Mouse (Mus musculus) gastrocnemius, postnatal 10 days (tissue): ENCODE measurements around the gene Desi1. TPM values are rescaled to one million over a fixed set of nuclear protein-coding genes. Genes with fewer than 3 reads are reported as not detected.

Experiments used
- DNase-seq: peaks from one replicate; pipeline ENCODE4 v3.0.0; 2021; ENCODE audit warnings: mixed read lengths
- total RNA-seq, 2 experiments: library from RNA; stranded (reverse); gene quantifications; 2 replicates each; pipeline ENCODE4 v1.2.3; 2021

The Desi1 gene
- total RNA-seq, 2 experiments from 2014 or later: 18.5 to 20.7 TPM

DNA sequence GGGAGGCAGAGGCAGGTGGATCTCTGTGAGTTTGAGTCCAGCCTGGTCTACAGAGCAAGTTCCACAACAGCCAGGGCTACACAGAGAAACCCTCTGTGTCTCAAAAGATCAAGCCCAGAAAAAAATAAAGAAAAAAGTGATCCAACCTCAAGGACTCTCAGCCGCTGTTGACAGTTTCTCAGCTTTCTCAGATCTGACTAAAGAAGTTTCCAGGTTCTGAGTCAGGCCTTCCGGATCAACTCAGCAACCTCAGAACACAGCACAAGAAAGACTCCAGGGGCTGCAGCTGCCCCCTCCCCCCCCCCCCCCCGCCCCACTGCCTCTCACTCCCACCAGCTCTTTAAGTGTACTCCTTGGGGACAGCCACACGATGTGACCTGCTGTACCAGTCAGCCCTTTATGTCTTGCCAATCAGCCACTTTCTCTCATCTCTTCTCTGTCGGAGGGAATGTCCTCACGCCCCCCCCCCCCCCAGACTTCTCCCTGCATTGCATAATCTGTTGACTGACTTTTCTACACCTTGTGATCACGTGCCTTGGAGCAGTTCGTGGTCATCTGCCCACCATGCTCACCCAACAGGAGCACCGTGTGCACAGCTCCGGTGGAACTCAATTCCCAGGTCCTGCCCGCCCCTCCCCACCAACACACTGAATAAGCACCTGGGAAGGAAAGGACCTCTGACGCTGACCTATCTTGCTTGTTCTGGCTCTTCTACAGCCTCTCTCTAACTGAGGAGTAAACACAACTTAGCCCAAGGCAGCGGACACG is 67.4 kb downstream of the Desi1 start:
- DNase-seq: no peak

DNA sequence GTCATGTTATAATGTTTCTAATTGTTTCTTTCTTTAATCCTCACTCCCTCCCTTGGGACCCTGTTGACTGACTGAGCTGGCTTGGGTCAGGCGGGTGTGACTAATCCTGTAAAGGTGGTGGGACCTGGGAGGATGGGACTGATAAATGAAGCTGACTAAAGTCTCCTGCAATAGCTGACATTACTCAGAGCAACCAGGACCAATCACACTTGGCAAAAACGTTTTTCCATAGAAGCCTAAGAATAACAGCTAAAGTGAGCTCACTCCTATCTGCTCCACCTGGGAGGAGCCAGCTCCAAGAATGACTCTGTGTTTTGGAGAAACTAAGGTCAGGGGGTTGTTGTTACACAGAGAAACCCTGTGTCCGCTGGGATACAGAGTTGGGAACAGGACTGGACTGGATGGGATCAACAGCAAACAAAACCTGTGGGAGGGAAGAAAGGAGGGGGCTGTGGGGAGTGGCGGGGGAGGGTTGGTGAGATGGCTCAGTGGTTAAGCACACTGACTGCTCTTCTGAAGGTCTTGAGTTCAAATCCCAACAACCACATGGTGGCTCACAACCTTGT is 68.6 kb downstream of the Desi1 start:
- DNase-seq: no peak

- DNase-seq: no peak
Observed at GRCm38 (mm10) chr15:81964262-81964661, 69.4 kb downstream of the Desi1 start.

DNA sequence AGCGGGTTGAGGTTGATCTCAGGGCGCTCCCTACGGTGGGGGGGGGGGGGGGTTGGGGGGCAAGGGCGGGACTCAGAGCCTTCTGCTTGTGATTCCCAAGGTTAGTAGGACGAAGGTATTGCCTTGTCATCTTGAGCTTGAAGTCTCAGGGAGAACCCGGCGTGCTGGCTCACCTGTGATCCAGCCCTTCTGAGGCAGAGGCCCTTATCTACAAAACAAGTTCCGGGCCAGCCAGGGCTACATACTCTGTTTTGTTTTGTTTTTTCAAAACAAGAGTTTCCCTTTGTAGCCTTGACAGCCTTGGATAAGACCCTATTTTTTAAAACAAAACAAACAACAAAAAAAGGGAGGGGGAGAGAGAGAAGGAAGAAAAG is 72.6 kb downstream of the Desi1 start:
- no peak for DNase-seq

- peak; percentile 99 for DNase-seq
Observed at GRCm38 (mm10) chr15:81960171-81961077, 73.2 kb downstream of the Desi1 start, which contains the start of gene Pmm1. TSS of gene Pmm1 (minus strand) at chr15:81960930.

GRCm38 (mm10) chr15:81958906-81959305 is 74.8 kb downstream of the Desi1 start:
- no peak for DNase-seq

DNA sequence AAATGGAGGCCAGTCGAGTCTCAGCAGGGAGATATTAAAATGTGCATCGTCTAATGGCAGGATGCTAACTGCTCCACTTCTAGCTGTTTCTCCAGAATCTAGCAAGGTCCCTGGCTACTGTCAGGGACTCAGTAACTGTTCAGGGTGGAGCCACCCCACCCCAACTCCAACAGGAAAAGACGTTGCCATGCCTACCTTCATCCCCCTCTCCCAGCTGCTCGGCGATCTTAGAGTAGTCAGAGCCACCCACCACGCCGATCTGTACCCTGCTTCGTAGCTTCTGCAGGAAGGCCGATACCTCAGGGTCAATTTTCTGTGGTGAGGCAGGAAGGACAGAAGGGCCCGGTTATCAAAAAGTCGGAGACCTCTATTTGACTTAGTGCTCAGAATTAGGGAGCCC is 76.1 kb downstream of the Desi1 start:
- DNase-seq: no peak

- peak; percentile 55 for DNase-seq
Observed at GRCm38 (mm10) chr15:81956457-81956856, 77.2 kb downstream of the Desi1 start.

GRCm38 (mm10) chr15:81955414-81955813 is 78.2 kb downstream of the Desi1 start:
- DNase-seq: no peak

- DNase-seq: no peak
Observed at GRCm38 (mm10) chr15:81954716-81955115, 78.9 kb downstream of the Desi1 start.

- no peak for DNase-seq
Observed at GRCm38 (mm10) chr15:81954151-81954583, 79.5 kb downstream of the Desi1 start.

DNA sequence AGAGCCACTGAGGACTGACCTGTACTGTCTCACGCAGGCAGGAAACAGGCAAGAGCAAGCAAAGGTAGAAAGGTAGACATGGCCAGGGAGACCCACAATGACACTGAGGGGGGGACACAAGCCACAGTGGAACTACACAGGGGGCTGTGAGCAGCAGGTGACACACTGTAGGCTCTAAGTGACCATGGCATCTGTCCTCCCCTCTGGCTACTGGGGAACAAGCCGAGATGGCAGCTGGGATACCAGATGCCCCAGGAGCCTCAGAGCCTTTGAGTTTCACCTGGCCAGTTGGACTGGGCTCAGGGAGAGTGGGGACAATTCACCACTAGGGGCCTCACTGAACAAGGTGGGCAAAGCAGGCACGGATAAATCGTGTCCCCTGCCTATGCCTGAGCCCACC is 81.4 kb downstream of the Desi1 start:
- no peak for DNase-seq

DNA sequence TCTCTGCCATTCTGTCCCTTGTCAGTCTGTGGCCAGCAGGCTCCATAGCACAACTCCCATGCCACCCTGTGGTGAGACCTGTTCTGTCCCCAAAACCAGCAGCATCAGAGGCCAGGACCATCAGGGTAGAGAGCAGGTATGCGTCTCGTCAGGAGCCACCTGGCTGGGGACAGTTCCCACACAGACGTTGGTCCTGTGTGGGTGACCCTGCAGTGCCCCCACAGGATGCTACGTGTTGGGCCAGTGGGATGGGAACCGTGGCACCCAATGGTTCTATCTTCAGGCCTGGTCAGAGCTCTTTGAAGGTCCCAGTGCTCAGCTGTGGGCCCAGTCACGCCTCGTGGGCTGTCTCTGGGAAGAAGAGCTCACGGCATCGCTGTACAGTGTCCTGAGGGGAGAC is 82.5 kb downstream of the Desi1 start:
- no peak for DNase-seq

DNA sequence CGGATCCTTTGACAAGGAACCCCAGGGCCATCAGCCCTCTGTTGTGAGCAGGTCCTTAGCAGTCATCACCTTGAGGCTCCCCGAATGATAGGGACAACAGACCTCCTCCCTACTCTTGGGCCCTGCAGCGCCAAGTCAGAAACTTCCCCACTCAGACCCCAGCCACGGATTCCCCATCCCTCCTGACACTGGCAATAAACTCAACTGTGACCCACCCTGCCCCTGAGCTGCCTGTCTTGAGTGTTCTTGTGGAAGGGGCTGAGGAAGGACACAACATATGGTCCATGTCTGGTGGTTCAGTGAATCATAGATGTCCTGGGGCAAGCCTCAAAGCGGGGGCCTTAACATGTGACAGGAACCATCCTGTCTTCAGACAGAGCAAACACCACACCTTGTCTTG is 82.9 kb downstream of the Desi1 start:
- no peak for DNase-seq

DNA sequence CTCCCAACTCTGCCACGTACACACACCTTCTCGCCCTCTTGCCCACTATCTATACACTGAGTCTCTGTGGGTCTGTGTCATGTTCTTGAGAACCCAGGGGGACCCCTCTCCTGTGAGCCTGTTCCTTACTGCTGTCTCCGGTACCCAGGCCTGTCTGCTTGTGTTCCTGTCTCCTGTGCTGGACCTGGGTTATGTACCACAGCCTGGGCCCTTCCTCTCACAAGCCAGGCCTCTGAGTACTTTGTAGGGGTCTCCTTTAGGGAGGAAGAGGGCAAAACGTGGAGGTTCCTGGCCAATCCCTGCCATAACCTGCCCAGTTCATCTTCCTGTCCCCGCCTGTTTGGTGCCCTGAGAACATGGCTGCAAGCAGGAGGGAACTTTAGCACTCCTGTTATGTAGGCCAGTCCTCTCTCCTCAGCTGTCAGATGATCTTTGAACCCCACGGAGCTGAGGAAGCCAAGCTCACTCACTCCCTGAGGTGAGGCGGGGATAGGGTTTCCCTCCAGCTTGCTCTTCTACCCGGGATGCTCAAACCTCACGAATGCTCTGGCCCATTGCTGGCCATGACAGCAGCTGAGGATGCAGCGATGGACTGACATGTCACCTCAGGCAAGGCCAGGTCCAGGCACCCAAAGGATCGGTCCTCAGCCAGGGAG is 84.1 kb downstream of the Desi1 start:
- DNase-seq: no peak

DNA sequence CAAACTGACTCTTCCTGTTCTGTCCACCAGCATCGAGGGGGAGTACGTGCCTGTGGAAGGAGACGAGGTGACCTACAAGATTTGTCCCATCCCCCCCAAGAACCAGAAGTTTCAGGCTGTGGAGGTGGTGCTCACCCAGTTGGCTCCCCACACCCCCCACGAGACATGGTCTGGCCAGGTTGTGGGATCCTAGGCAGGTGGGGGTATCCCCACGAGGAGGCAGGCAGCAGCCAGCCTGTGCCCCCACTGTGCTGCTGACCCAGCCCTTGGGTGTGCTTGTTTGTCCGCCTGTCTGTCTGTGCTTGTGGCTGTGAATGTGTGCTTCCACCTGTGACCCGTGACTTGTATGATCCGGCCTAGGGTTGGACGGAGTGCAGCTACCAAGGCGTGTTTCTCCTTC is 84.6 kb downstream of the Desi1 start:
- no peak for DNase-seq

- no peak for DNase-seq
Observed at GRCm38 (mm10) chr15:81943176-81943749, 90.4 kb downstream of the Desi1 start.

Other genes starting within 250 kb of the Desi1 start
- gene Tef, start 231.4 kb downstream of the Desi1 start, total RNA-seq: 100 to 1,000 TPM; 127 to 130 TPM
- 10 to 100 TPM; 38.1 to 80.4 TPM for gene Tob2, start 175.1 kb downstream of the Desi1 start, total RNA-seq
- gene Phf5a, start 162.0 kb downstream of the Desi1 start, total RNA-seq: 10 to 100 TPM; 37.4 to 39.6 TPM
- 100 to 1,000 TPM; 789 to 874 TPM for gene Aco2, start 161.6 kb downstream of the Desi1 start, total RNA-seq
- 10 to 100 TPM in 1 of 2 experiments, 1 to 10 TPM in 1; 8.2 to 12.1 TPM for gene Polr3h, start 107.6 kb downstream of the Desi1 start, total RNA-seq
- gene Csdc2, start 97.1 kb downstream of the Desi1 start, total RNA-seq: 1 to 10 TPM; 5.7 to 6.0 TPM
- gene Pmm1, start 72.9 kb downstream of the Desi1 start, total RNA-seq: 10 to 100 TPM; 12.0 to 15.3 TPM
- gene 1700029P11Rik, start 53.3 kb downstream of the Desi1 start, total RNA-seq: not detected
- gene Xrcc6, start 46.0 kb downstream of the Desi1 start, total RNA-seq: 10 to 100 TPM; 25.5 to 26.0 TPM
- gene Snu13, start 13.7 kb upstream of the Desi1 start, total RNA-seq: 10 to 100 TPM; 50.0 to 54.5 TPM
- gene 4930407I10Rik, start 25.3 kb upstream of the Desi1 start, total RNA-seq: not detected
- under 1 TPM; 0.23 to 0.36 TPM for gene Mei1, start 36.1 kb upstream of the Desi1 start, total RNA-seq
- gene Ccdc134, start 94.1 kb upstream of the Desi1 start, total RNA-seq: 10 to 100 TPM; 31.0 to 33.5 TPM
- 10 to 100 TPM; 37.0 to 42.8 TPM for gene Srebf2, start 113.3 kb upstream of the Desi1 start, total RNA-seq
- gene Shisa8, start 179.0 kb upstream of the Desi1 start, total RNA-seq: not detected
- under 1 TPM; 0.45 to 0.52 TPM for gene Tnfrsf13c, start 190.5 kb upstream of the Desi1 start, total RNA-seq
- gene Cenpm, start 210.9 kb upstream of the Desi1 start, total RNA-seq: 1 to 10 TPM; 4.2 to 7.0 TPM
- not detected for gene 1500009C09Rik, start 218.5 kb upstream of the Desi1 start, total RNA-seq
- 1 to 10 TPM; 1.2 to 2.0 TPM for gene Sept3, start 241.0 kb upstream of the Desi1 start, total RNA-seq